Mouse (Mus musculus) liver, postnatal 0 days (tissue): ENCODE data around the gene Igfn1.
A peak's percentile ranks its signal among the peaks of the same experiment; 100 is the strongest.

Experiments
- CTCF ChIP-seq: sonication (generic); IDR thresholded peaks from 2 replicates; pipeline ENCODE4 v1.5.1; 2016; ENCODE audit warnings: antibody characterized with exemption, low read depth
- EP300 ChIP-seq: IDR thresholded peaks from 2 replicates; pipeline ENCODE4 v1.6.1; 2016; ENCODE audit warnings: antibody characterized with exemption, low read depth, mild to moderate bottlenecking

- peak; percentile 90 for TF ChIP-seq CTCF
- TF ChIP-seq EP300: no peak
Observed at GRCm38 (mm10) chr1:135958483-135958882, 47.7 kb downstream of the Igfn1 start.
